Mouse (Mus musculus) brain, embryonic 14.5 days (tissue): ENCODE results near the gene Tlr5.

Experiments used
- CTCF ChIP-seq: fragments of 200-500 bp; IDR thresholded peaks from 2 replicates; pipeline ENCODE4 v1.5.1; 2012; ENCODE audit warnings: inconsistent platforms, mild to moderate bottlenecking, moderate library complexity, borderline replicate concordance; ENCODE audit not compliant: insufficient read depth, insufficient read length; ENCODE audit errors: extremely low read depth
- POLR2A ChIP-seq: fragments of 200-500 bp; IDR thresholded peaks from 2 replicates; pipeline ENCODE4 v1.6.1; 2012; ENCODE audit warnings: mild to moderate bottlenecking, inconsistent platforms, borderline replicate concordance; ENCODE audit not compliant: poor library complexity, insufficient read depth, insufficient read length, severe bottlenecking; ENCODE audit errors: extremely low read depth

- TF ChIP-seq CTCF (peak; percentile 96), POLR2A (no peak)
These were observed 36.6 kb downstream of the Tlr5 start for GRCm38 (mm10) chr1:182991002-182991778.
